Mouse (Mus musculus): ENCODE data around the gene Olfr1104.

Gene Olfr1104

GRCm38 (mm10) chr2:87026980-87027379 is at the start of gene Olfr1104:
TSS of gene Olfr1104 (minus strand) at chr2:87027080.
- no peak for DNase-seq (ENCODE audit: low spot score)

- no peak for DNase-seq (ENCODE audit: low spot score)
Measured at GRCm38 (mm10) chr2:87075717-87076116, 48.8 kb upstream of the Olfr1104 start, which contains the start of gene Olfr1107. TSS of gene Olfr1107 (minus strand) at chr2:87075817.

GRCm38 (mm10) chr2:87052173-87052572 is 25.3 kb upstream of the Olfr1104 start, which contains the start of gene Olfr1106:
TSS of gene Olfr1106 (minus strand) at chr2:87052273.
- DNase-seq (ENCODE audit: low spot score), result no peak

GRCm38 (mm10) chr2:87036431-87036830 is 9.6 kb upstream of the Olfr1104 start, which contains the start of gene Olfr1105:
TSS of gene Olfr1105 (minus strand) at chr2:87036531.
- no peak for DNase-seq (ENCODE audit: low spot score)

GRCm38 (mm10) chr2:86998098-86998497 is 28.8 kb downstream of the Olfr1104 start, which contains the start of gene Olfr1102:
TSS of gene Olfr1102 (plus strand) at chr2:86998398.
- DNase-seq (ENCODE audit: low spot score), result no peak

- DNase-seq (ENCODE audit: low spot score), result no peak
Measured at GRCm38 (mm10) chr2:86991121-86991520, 35.8 kb downstream of the Olfr1104 start, which contains the start of gene Olfr1101. TSS of gene Olfr1101 (minus strand) at chr2:86991221.

GRCm38 (mm10) chr2:86979854-86980253 is 47.0 kb downstream of the Olfr1104 start, which contains the start of gene Olfr1100:
TSS of gene Olfr1100 (minus strand) at chr2:86979954.
- DNase-seq (ENCODE audit: low spot score), result no peak
